Mouse (Mus musculus) testis, adult 2 months (tissue): Measurements from ENCODE around the gene Nbas. TPM values are rescaled to one million over a fixed set of nuclear protein-coding genes. Genes with fewer than 3 reads are reported as not detected.

ENCODE experiments used
- H3K27ac ChIP-seq: fragments of 200-500 bp; 2 replicates; pipeline ENCODE4 v1.5.1; 2012; ENCODE audit warnings: low read depth, low read length; ENCODE audit not compliant: control insufficient read depth, insufficient read depth
- H3K27me3 ChIP-seq: fragments of 200-500 bp; 2 replicates; pipeline ENCODE4 v1.6.1; 2012; ENCODE audit warnings: mild to moderate bottlenecking, low read length, moderate library complexity; ENCODE audit not compliant: control insufficient read depth, insufficient read depth
- H3K36me3 ChIP-seq: fragments of 200-500 bp; 2 replicates; pipeline ENCODE4 v1.6.1; 2012; ENCODE audit warnings: mild to moderate bottlenecking, low read length; ENCODE audit not compliant: control insufficient read depth, insufficient read depth
- H3K4me1 ChIP-seq: fragments of 200-500 bp; 2 replicates; pipeline ENCODE4 v1.6.1; 2012; ENCODE audit warnings: low read length; ENCODE audit not compliant: control insufficient read depth, insufficient read depth
- H3K4me3 ChIP-seq: fragments of 200-500 bp; 2 replicates; pipeline ENCODE4 v1.5.1; 2012; ENCODE audit warnings: low read depth, mild to moderate bottlenecking, low read length, moderate library complexity, mixed read lengths; ENCODE audit not compliant: control insufficient read depth
- CTCF ChIP-seq: fragments of 200-500 bp; IDR thresholded peaks from 2 replicates; pipeline ENCODE4 v1.5.1; 2012; ENCODE audit warnings: low read depth, mild to moderate bottlenecking, inconsistent platforms, low read length, moderate library complexity; ENCODE audit not compliant: control insufficient read depth, insufficient read depth, insufficient replicate concordance
- POLR2A ChIP-seq: fragments of 200-500 bp; IDR thresholded peaks from 2 replicates; pipeline ENCODE4 v1.6.1; 2012; ENCODE audit warnings: low read depth, mild to moderate bottlenecking, inconsistent platforms, low read length, moderate library complexity; ENCODE audit not compliant: control insufficient read depth
- polyA plus RNA-seq: library from polyadenylated mRNA; depleted of rRNA; stranded (reverse); fragments of >200 nt; gene quantifications from 2 replicates; pipeline ENCODE4 v1.2.3, GENCODE M21; 2012

Gene Nbas
- polyA plus RNA-seq, 1 experiment = 74.2 TPM

DNA sequence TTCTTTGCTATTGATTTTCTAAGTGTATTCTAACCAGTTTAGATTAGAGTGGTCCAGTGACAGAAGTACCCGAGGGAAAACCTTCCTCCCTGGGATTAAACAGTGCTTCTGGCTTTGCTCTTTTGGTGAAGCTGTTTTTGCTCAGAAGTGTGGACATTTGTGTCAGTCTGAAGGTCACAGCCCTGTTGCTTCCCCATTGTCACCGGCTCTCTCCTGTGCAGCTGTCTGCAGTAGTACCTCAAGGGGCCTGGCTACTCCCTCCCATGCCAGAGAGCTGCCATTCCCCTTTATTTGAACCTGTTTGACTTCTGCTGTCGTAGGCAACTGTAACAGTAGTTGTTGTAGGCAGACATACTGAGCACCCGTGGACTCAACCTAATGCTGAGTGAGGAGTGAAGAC lies 307.8 kb downstream of the Nbas start:
- no peaks in the 10 kb centered on the region for H3K36me3 ChIP-seq
- H3K27me3 ChIP-seq = no peaks in the 10 kb centered on the region
- no peak overlapping the region for H3K27ac ChIP-seq
- no peak for TF ChIP-seq POLR2A
- TF ChIP-seq CTCF = no peak
- no peak overlapping the region for H3K4me3 ChIP-seq
- no peaks in the 10 kb centered on the region for H3K4me1 ChIP-seq

DNA sequence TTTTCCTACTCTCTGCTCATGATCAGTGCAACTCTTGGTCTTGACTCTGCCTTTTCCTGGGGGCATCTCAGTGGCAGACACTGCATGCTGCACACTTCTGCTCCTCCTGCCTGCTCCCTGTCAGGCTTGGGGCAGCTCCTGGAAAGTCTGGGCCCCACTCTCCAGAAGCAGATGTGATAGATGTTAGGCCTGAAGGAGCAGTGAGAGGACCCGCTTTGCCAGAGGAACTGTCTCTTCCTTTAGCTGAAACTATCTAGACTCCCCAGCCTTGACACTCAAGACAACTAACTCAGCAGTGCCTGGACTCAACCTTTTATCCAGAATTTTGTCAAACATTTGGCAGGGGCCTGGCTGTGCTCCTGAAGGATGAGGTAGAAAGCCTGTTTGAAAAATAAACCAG lies 311.9 kb downstream of the Nbas start:
- Histone ChIP-seq H3K27ac (no peak overlapping the region), H3K27me3 (no peaks in the 10 kb centered on the region), H3K36me3 (no peaks in the 10 kb centered on the region), H3K4me3 (no peak overlapping the region), H3K4me1 (no peaks in the 10 kb centered on the region)
- TF ChIP-seq CTCF = no peak
- no peak for TF ChIP-seq POLR2A

DNA sequence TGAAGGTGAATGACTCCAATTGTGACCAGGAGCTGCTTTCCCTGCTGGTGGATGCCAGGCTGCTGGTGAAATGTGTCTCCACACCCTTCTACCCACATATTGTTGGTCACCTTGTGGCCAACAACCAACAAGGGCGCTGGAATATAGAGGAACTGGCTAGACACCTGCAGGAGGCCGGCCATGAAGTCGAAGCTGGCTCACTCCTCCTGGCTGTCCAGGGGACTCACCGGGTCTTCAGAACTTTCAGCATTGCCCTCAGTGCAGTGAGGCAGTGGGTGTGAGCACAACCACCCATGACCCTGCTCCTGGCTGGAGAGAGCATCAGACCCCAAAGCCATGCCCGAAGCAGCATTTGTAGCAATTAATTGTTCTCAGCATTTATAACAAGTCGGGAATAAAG lies 314.5 kb downstream of the Nbas start:
- H3K4me1 ChIP-seq = no peaks in the 10 kb centered on the region
- no peak overlapping the region for H3K4me3 ChIP-seq
- H3K27me3 ChIP-seq = no peaks in the 10 kb centered on the region
- no peak overlapping the region for H3K27ac ChIP-seq
- TF ChIP-seq POLR2A (no peak), CTCF (no peak)
- H3K36me3 ChIP-seq = no peaks in the 10 kb centered on the region

DNA sequence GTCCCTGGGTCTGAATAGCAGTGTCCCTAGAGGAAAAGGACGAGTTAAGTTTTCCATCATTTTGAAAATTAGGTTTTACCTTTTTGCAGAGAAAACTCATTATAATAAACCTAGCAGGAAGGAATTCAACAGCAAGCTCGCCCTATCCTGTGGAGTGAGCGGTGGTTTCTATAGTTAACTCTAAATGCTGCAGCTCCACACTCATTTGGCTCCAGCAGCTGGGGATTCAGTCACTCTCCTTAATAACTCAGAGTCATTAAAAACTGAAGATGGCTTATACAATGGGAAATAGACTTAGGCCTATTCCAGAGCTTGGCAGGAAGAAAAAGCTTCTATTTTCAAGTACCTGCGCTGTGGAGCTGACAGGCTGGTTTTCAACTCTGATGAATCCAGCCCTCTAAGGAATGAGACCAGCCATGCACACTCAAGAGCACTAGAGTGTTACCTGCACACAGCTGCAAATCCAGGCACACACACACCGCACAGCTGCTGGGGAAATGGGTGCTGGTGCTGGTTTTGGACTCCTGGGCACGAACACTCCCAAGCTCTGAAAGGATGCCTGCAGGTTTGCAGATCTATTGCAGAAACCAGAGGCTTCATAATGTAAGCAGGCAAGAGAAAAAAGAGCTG lies 316.7 kb downstream of the Nbas start:
- Histone ChIP-seq H3K27ac (no peak overlapping the region), H3K27me3 (no peaks in the 10 kb centered on the region), H3K4me1 (no peaks in the 10 kb centered on the region), H3K4me3 (no peak overlapping the region), H3K36me3 (no peaks in the 10 kb centered on the region)
- TF ChIP-seq CTCF (no peak), POLR2A (no peak)

DNA sequence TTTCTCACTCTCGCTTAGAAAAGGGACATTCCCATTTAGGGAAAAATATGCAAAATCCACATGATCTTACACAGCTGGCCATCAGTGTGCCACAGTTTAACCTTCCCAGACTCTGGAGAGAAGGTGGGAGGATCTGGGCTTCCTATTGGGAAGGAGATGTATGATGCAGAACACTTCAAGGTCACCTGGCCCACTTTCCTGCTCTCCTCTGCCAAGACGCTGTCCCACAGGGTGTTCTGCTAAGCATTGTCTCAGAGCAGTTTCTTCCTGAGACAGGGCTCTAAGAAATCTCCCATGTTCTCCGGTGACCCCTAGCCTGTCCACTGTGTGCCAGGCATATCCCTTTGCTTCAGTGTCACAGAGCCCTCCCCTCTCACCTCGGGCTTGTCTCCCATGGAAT lies 318.7 kb downstream of the Nbas start:
- H3K27ac ChIP-seq = no peak overlapping the region
- no peak for TF ChIP-seq POLR2A
- no peak for TF ChIP-seq CTCF
- H3K36me3 ChIP-seq = no peaks in the 10 kb centered on the region

DNA sequence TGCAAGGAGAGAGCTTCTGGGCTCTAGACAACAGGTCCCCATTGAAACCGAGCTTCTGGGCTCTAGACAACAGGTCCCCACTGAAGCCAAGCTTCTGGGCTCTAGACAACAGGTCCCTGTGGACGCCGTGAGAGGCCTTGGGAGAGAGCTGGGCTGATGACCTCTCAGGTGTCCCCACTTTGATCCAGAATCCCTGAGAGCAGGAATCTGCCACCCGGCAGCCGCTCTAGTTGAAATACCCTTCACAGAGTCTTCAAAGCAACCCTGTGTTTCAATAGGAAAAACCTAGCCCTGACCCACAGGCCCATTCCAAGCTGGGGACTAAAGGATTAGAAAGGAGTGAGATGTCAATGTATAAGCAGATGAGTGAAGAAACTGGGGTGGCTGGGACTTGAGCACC lies 320.1 kb downstream of the Nbas start:
- no peak overlapping the region for H3K4me3 ChIP-seq
- TF ChIP-seq CTCF (no peak), POLR2A (no peak)
- H3K27me3 ChIP-seq = no peaks in the 10 kb centered on the region
- no peak overlapping the region for H3K27ac ChIP-seq
- H3K36me3 ChIP-seq = no peaks in the 10 kb centered on the region
- H3K4me1 ChIP-seq = no peaks in the 10 kb centered on the region

More for the DNA sequence above, 318.7 kb downstream of the Nbas start:
- Histone ChIP-seq H3K4me3 (no peak overlapping the region), H3K27me3 (no peaks in the 10 kb centered on the region), H3K4me1 (no peaks in the 10 kb centered on the region)

DNA sequence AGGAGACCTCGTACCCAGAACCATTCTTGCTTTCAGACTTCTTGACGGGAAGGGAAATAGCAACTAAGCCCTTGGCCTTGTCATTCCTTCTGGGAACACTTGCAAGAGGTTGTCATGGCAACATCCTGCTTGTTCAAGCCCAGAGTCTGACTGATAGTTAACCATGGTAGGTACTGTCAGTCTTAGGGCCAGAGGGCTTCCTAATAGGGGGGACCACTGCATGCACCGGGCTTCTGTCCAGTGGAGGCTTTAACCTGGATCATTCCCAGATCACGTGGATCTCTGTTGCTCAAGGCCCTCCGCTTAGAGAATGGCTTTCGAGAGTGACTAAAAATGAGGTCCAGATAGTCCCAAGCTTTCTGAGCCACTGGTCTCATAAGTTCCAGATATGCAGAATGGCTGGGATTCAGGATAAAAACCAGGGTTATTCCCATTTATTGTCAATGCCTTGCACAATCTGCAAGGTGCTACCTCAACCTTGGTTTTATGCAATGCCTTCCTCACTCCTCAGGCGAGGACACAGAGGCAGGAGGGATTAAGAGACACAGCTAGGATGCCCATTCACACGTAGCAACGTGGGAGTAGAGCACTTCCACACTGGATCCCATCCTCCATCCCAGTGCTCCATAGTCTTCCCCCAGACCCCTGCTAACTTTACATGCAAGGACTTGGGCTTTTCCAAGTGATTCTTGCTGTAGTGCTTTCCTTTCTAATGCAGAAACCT lies 326.0 kb downstream of the Nbas start:
- H3K27ac ChIP-seq = no peak overlapping the region
- TF ChIP-seq POLR2A (no peak), CTCF (no peak)
- H3K27me3 ChIP-seq = no peaks in the 10 kb centered on the region
- H3K4me1 ChIP-seq = no peaks in the 10 kb centered on the region
- no peak overlapping the region for H3K4me3 ChIP-seq
- H3K36me3 ChIP-seq = no peaks in the 10 kb centered on the region

DNA sequence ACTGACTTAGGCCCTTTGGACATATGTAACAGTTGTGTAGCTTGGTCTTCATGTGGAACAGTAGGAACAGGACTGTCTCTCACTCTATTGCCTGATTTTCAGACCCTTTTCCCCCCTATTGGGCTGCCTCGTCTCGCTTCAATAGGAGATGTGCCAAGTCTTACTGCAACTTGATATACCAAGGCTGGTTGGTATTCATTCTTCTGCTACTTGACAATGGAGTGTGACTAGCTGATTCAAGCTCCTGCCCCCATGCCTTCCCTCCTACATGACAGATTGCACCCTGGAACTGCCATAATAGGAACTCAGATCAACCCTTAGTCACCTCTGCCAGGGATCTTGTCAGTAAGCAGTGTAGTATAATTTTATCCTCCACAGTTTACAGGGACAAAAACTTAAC lies 328.1 kb downstream of the Nbas start:
- no peaks in the 10 kb centered on the region for H3K36me3 ChIP-seq
- H3K4me3 ChIP-seq = no peak overlapping the region
- TF ChIP-seq POLR2A = no peak
- TF ChIP-seq CTCF = no peak

More for the DNA sequence above, 328.1 kb downstream of the Nbas start:
- no peak overlapping the region for H3K27ac ChIP-seq
- no peaks in the 10 kb centered on the region for H3K4me1 ChIP-seq
- no peaks in the 10 kb centered on the region for H3K27me3 ChIP-seq
